Mouse (Mus musculus) myocyte (in vitro differentiated cells): Measurements from ENCODE around the gene Sema4b. TPM values are rescaled to one million over a fixed set of nuclear protein-coding genes. Genes with fewer than 3 reads are reported as not detected.

Experiments
- H3K27me3 ChIP-seq: one replicate; pipeline ENCODE4 v1.6.1; 2011; ENCODE audit not compliant: control insufficient read depth, insufficient read depth, insufficient read length
- H3K36me3 ChIP-seq: one replicate; pipeline ENCODE4 v1.6.1; 2011; ENCODE audit not compliant: control insufficient read depth, insufficient read depth
- H3K4me2 ChIP-seq: one replicate; pipeline ENCODE4 v1.6.1; 2011; ENCODE audit warnings: low read depth, control low read depth
- H3K4me3 ChIP-seq: one replicate; pipeline ENCODE4 v1.5.1; 2011; ENCODE audit warnings: mild to moderate bottlenecking, control low read depth, moderate library complexity
- H3K79me2 ChIP-seq: one replicate; pipeline ENCODE4 v1.6.1; 2011; ENCODE audit not compliant: control insufficient read depth, insufficient read depth
- H3ac ChIP-seq: one replicate; pipeline ENCODE4 v1.6.1; 2011; ENCODE audit not compliant: control insufficient read depth, insufficient read length
- CEBPB ChIP-seq: IDR thresholded peaks from 2 replicates; pipeline ENCODE4 v1.6.1; 2011; ENCODE audit warnings: mild to moderate bottlenecking, moderate library complexity; ENCODE audit not compliant: poor library complexity, insufficient read depth, severe bottlenecking
- E2F4 ChIP-seq: IDR thresholded peaks from one replicate; pipeline ENCODE4 v1.6.1; 2011; ENCODE audit warnings: mild to moderate bottlenecking, control low read depth, moderate library complexity; ENCODE audit not compliant: insufficient read depth
- MAX ChIP-seq: IDR thresholded peaks from one replicate; pipeline ENCODE4 v1.6.1; 2011; ENCODE audit warnings: low read depth, mild to moderate bottlenecking, control low read depth
- MYOD1 ChIP-seq, 3 experiments: IDR thresholded peaks; one replicate each; pipeline ENCODE4 v1.6.1; 2011; ENCODE audit warnings: control low read depth in 2 of 3, low read depth in 2 of 3, mild to moderate bottlenecking in 2 of 3, moderate library complexity in 1 of 3; ENCODE audit not compliant: insufficient read length in 2 of 3, control insufficient read depth in 1 of 3
- MYOG ChIP-seq, 3 experiments: IDR thresholded peaks; one replicate each; pipeline ENCODE4 v1.6.1; 2011; ENCODE audit warnings: control low read depth in 2 of 3, low read depth in 2 of 3, mild to moderate bottlenecking in 2 of 3; ENCODE audit not compliant: insufficient read length in 2 of 3, control insufficient read depth in 1 of 3, insufficient read depth in 1 of 3
- POLR2A ChIP-seq: IDR thresholded peaks from one replicate; pipeline ENCODE4 v1.6.1; 2011; ENCODE audit warnings: low read depth, mild to moderate bottlenecking, control low read depth, moderate library complexity; ENCODE audit not compliant: insufficient read length
- POLR2AphosphoS2 ChIP-seq: IDR thresholded peaks from one replicate; pipeline ENCODE4 v1.6.1; 2011; ENCODE audit warnings: low read depth, control low read depth; ENCODE audit not compliant: insufficient read length
- REST ChIP-seq: IDR thresholded peaks from one replicate; pipeline ENCODE4 v1.6.1; 2011; ENCODE audit warnings: mild to moderate bottlenecking, control low read depth, moderate library complexity; ENCODE audit not compliant: insufficient read depth, insufficient read length
- SRF ChIP-seq: IDR thresholded peaks from one replicate; pipeline ENCODE4 v1.6.1; 2011; ENCODE audit warnings: low read depth; ENCODE audit not compliant: control insufficient read depth, insufficient read length
- TCF12 ChIP-seq: IDR thresholded peaks from one replicate; pipeline ENCODE4 v1.6.1; 2011; ENCODE audit warnings: mild to moderate bottlenecking, control low read depth; ENCODE audit not compliant: poor library complexity, insufficient read depth, severe bottlenecking
- TCF3 ChIP-seq: IDR thresholded peaks from one replicate; pipeline ENCODE4 v1.6.1; 2011; ENCODE audit warnings: low read depth, control low read depth; ENCODE audit not compliant: insufficient read length
- USF1 ChIP-seq: IDR thresholded peaks from one replicate; pipeline ENCODE4 v1.6.1; 2011; ENCODE audit warnings: low read depth, mild to moderate bottlenecking, control low read depth, moderate library complexity
- polyA plus RNA-seq: library from polyadenylated mRNA; unstranded; fragments of >200 nt; fragmentation: generic; extraction: Trizol; gene quantifications from one replicate; pipeline ENCODE4 v1.2.1, GENCODE M21; 2012; ENCODE audit warnings: missing spikeins

Gene Sema4b
- polyA plus RNA-seq, 1 experiment, result 11.4 TPM

GRCm38 (mm10) chr7:80215398-80215797, 28.8 kb downstream of the Sema4b start:
- H3K4me3 ChIP-seq, result no peak overlapping the region
- no peak overlapping the region for H3ac ChIP-seq
- no peak overlapping the region for H3K4me2 ChIP-seq
- peaks cover 11% of the 10 kb centered on the region for H3K79me2 ChIP-seq
- H3K36me3 ChIP-seq, result peaks cover 15% of the 10 kb centered on the region
- no peaks in the 10 kb centered on the region for H3K27me3 ChIP-seq
- TF ChIP-seq MAX (no peak), MYOD1 (IDR thresholded peaks at IDR 0.05; ENCODE audit: control insufficient read depth in 1 of 3, insufficient read length in 2 of 3, low read depth in 2 of 3) (no peak), POLR2A (no peak), REST (no peak), TCF3 (no peak), MYOG (IDR thresholded peaks at IDR 0.05; ENCODE audit: control insufficient read depth in 1 of 3, insufficient read depth in 1 of 3, insufficient read length in 2 of 3, low read depth in 2 of 3) (no peak), USF1 (no peak), E2F4 (no peak), TCF12 (no peak), CEBPB (no peak)

GRCm38 (mm10) chr7:80216566-80216965, 29.9 kb downstream of the Sema4b start:
- Histone ChIP-seq H3K27me3 (no peaks in the 10 kb centered on the region), H3K4me2 (no peak overlapping the region), H3ac (no peak overlapping the region), H3K36me3 (peaks cover 15% of the 10 kb centered on the region), H3K4me3 (no peak overlapping the region), H3K79me2 (peaks cover 3% of the 10 kb centered on the region)
- TF ChIP-seq MAX, result no peak
- TF ChIP-seq E2F4, result no peak
- no peak for TF ChIP-seq POLR2A
- no peak for TF ChIP-seq MYOD1 (IDR thresholded peaks at IDR 0.05; ENCODE audit: control insufficient read depth in 1 of 3, insufficient read length in 2 of 3, low read depth in 2 of 3)
- no peak for TF ChIP-seq CEBPB
- no peak for TF ChIP-seq TCF12
- no peak for TF ChIP-seq USF1
- TF ChIP-seq POLR2AphosphoS2, result no peak
- no peak for TF ChIP-seq REST
- TF ChIP-seq MYOG (IDR thresholded peaks at IDR 0.05; ENCODE audit: control insufficient read depth in 1 of 3, insufficient read depth in 1 of 3, insufficient read length in 2 of 3, low read depth in 2 of 3), result no peak
- TF ChIP-seq TCF3, result no peak
- no peak for TF ChIP-seq SRF

- Histone ChIP-seq H3K79me2 (no peaks in the 10 kb centered on the region), H3K36me3 (peaks cover 22% of the 10 kb centered on the region), H3ac (no peak overlapping the region), H3K4me2 (no peak overlapping the region), H3K27me3 (no peaks in the 10 kb centered on the region), H3K4me3 (no peak overlapping the region)
- TF ChIP-seq POLR2AphosphoS2, result no peak
- no peak for TF ChIP-seq REST
- TF ChIP-seq SRF, result no peak
- no peak for TF ChIP-seq USF1
- TF ChIP-seq TCF3, result no peak
- TF ChIP-seq MAX, result no peak
- TF ChIP-seq MYOD1 (IDR thresholded peaks at IDR 0.05; ENCODE audit: control insufficient read depth in 1 of 3, insufficient read length in 2 of 3, low read depth in 2 of 3), result no peak
- TF ChIP-seq TCF12, result no peak
- TF ChIP-seq E2F4, result no peak
- no peak for TF ChIP-seq MYOG (IDR thresholded peaks at IDR 0.05; ENCODE audit: control insufficient read depth in 1 of 3, insufficient read depth in 1 of 3, insufficient read length in 2 of 3, low read depth in 2 of 3)
Measured at GRCm38 (mm10) chr7:80218666-80219065, 32.0 kb downstream of the Sema4b start.

GRCm38 (mm10) chr7:80220237-80220797, 33.7 kb downstream of the Sema4b start:
- no peaks in the 10 kb centered on the region for H3K79me2 ChIP-seq
- H3K27me3 ChIP-seq, result no peaks in the 10 kb centered on the region
- H3K4me2 ChIP-seq, result no peak overlapping the region
- H3ac ChIP-seq, result no peak overlapping the region
- TF ChIP-seq MAX (no peak), SRF (no peak), MYOD1 (IDR thresholded peaks at IDR 0.05; ENCODE audit: control insufficient read depth in 1 of 3, insufficient read length in 2 of 3, low read depth in 2 of 3) (no peak), CEBPB (no peak), REST (no peak), E2F4 (no peak), TCF3 (no peak), POLR2AphosphoS2 (no peak), MYOG (IDR thresholded peaks at IDR 0.05; ENCODE audit: control insufficient read depth in 1 of 3, insufficient read depth in 1 of 3, insufficient read length in 2 of 3, low read depth in 2 of 3) (no peak), POLR2A (no peak), USF1 (no peak), TCF12 (no peak)
- H3K36me3 ChIP-seq, result peaks cover 22% of the 10 kb centered on the region
- no peak overlapping the region for H3K4me3 ChIP-seq
